Mouse (Mus musculus) MEL (cell line): Measurements from ENCODE around the gene Bcl2l1. TPM values are rescaled to one million over a fixed set of nuclear protein-coding genes. Genes with fewer than 3 reads are reported as not detected.
A peak's percentile ranks its signal among the peaks of the same experiment; 100 is the strongest.

ENCODE experiments used
- DNase-seq: peaks from one replicate; pipeline ENCODE4 v3.0.0; 2011; ENCODE audit warnings: low read depth, low spot score
- H3K27ac ChIP-seq: 2 replicates; pipeline ENCODE4 v1.5.1; 2012; ENCODE audit warnings: low read depth, mild to moderate bottlenecking, control low read depth, low read length, moderate library complexity; ENCODE audit not compliant: control insufficient read depth
- H3K27me3 ChIP-seq, 2 experiments: fragments of 150-350 bp in 1 of 2; sonication (generic) in 1 of 2; 2 replicates each; pipeline ENCODE4 v1.6.1; 2012; ENCODE audit warnings: low read length in 2 of 2, mild to moderate bottlenecking in 2 of 2, improper control_type of control experiment in 1 of 2, moderate library complexity in 1 of 2; ENCODE audit not compliant: insufficient read depth in 2 of 2, control insufficient read depth in 1 of 2
- H3K36me3 ChIP-seq, 2 experiments: 2 replicates each; pipeline ENCODE4 v1.6.1; 2012 to 2014; ENCODE audit warnings: low read length in 2 of 2, improper control_type of control experiment in 1 of 2, inconsistent platforms in 1 of 2, mild to moderate bottlenecking in 1 of 2; ENCODE audit not compliant: insufficient read depth in 2 of 2, control insufficient read depth in 1 of 2
- H3K4me1 ChIP-seq, 2 experiments: fragments of 150-350 bp in 1 of 2; sonication (generic) in 1 of 2; 2 replicates each; pipeline ENCODE4 v1.6.1; 2012; ENCODE audit warnings: low read length in 2 of 2, improper control_type of control experiment in 1 of 2, mild to moderate bottlenecking in 1 of 2; ENCODE audit not compliant: insufficient read depth in 2 of 2, control insufficient read depth in 1 of 2
- H3K4me3 ChIP-seq, 2 experiments: fragments of 150-350 bp in 1 of 2; sonication (generic) in 1 of 2; 2 replicates each; pipeline ENCODE4 v1.5.1; 2012; ENCODE audit warnings: low read depth in 2 of 2, low read length in 2 of 2, mild to moderate bottlenecking in 2 of 2, moderate library complexity in 2 of 2, control low read depth in 1 of 2, improper control_type of control experiment in 1 of 2; ENCODE audit not compliant: control insufficient read depth in 1 of 2, insufficient read depth in 1 of 2
- H3K79me2 ChIP-seq: 2 replicates; pipeline ENCODE4 v1.6.1; 2012; ENCODE audit warnings: mild to moderate bottlenecking, low read length, moderate library complexity; ENCODE audit not compliant: control insufficient read depth, poor library complexity, insufficient read depth
- H3K9ac ChIP-seq: 2 replicates; pipeline ENCODE4 v1.6.1; 2012; ENCODE audit warnings: low read depth, mild to moderate bottlenecking, control low read depth, low read length, moderate library complexity; ENCODE audit not compliant: control insufficient read depth, poor library complexity, severe bottlenecking
- H3K9me3 ChIP-seq: fragments of 150-350 bp; sonication (generic); replicated peaks from 2 replicates; pipeline ENCODE4 v1.6.1; 2012; ENCODE audit warnings: mild to moderate bottlenecking, low read length, improper control_type of control experiment, moderate library complexity; ENCODE audit not compliant: insufficient read depth
- BHLHE40 ChIP-seq: IDR thresholded peaks from 2 replicates; pipeline ENCODE4 v1.6.1; 2012; ENCODE audit warnings: low read depth, mild to moderate bottlenecking, inconsistent platforms, low read length, improper control_type of control experiment, borderline replicate concordance
- CHD1 ChIP-seq: IDR thresholded peaks from 2 replicates; pipeline ENCODE4 v1.6.1; 2012; ENCODE audit warnings: low read depth, mild to moderate bottlenecking, inconsistent platforms, low read length, improper control_type of control experiment
- CHD2 ChIP-seq: IDR thresholded peaks from 2 replicates; pipeline ENCODE4 v1.6.1; 2011; ENCODE audit warnings: low read length, improper control_type of control experiment
- CTCF ChIP-seq, 3 experiments: IDR thresholded peaks in 2 of 3; conservative IDR thresholded peaks in 1 of 3; 2 replicates each; pipeline ENCODE4 v1.5.1; 2011 to 2012; ENCODE audit warnings: low read length in 3 of 3, low read depth in 2 of 3, mild to moderate bottlenecking in 2 of 3, improper control_type of control experiment in 1 of 3, inconsistent platforms in 1 of 3, mixed read lengths in 1 of 3, moderate library complexity in 1 of 3; ENCODE audit not compliant: control insufficient read depth in 1 of 3, insufficient read depth in 1 of 3, poor library complexity in 1 of 3, severe bottlenecking in 1 of 3
- E2F4 ChIP-seq: IDR thresholded peaks from 2 replicates; pipeline ENCODE4 v1.6.1; 2011; ENCODE audit warnings: low read depth, low read length, improper control_type of control experiment, borderline replicate concordance
- ELF1 ChIP-seq: IDR thresholded peaks from 2 replicates; pipeline ENCODE4 v1.6.1; 2014; ENCODE audit warnings: low read depth, mild to moderate bottlenecking, inconsistent platforms, low read length, improper control_type of control experiment, moderate library complexity
- EP300 ChIP-seq, 2 experiments: IDR thresholded peaks; 2 replicates each; pipeline ENCODE4 v1.6.1; 2011; ENCODE audit warnings: improper control_type of control experiment in 2 of 2, low read length in 2 of 2, low read depth in 1 of 2, mild to moderate bottlenecking in 1 of 2
- ETS1 ChIP-seq: IDR thresholded peaks from 2 replicates; pipeline ENCODE4 v1.6.1; 2012; ENCODE audit warnings: low read depth, mild to moderate bottlenecking, inconsistent platforms, low read length, improper control_type of control experiment, moderate library complexity
- GABPA ChIP-seq: IDR thresholded peaks from 2 replicates; pipeline ENCODE4 v1.6.1; 2012; ENCODE audit warnings: low read depth, mild to moderate bottlenecking, inconsistent platforms, low read length, improper control_type of control experiment, moderate library complexity
- GATA1 ChIP-seq: IDR thresholded peaks from 2 replicates; pipeline ENCODE4 v1.6.1; 2011; ENCODE audit warnings: low read depth, low read length, improper control_type of control experiment
- HCFC1 ChIP-seq: IDR thresholded peaks from 2 replicates; pipeline ENCODE4 v1.6.1; 2012; ENCODE audit warnings: low read depth, mild to moderate bottlenecking, inconsistent platforms, low read length, improper control_type of control experiment, moderate library complexity
- JUND ChIP-seq: IDR thresholded peaks from 2 replicates; pipeline ENCODE4 v1.6.1; 2011; ENCODE audit warnings: low read depth, mild to moderate bottlenecking, improper control_type of control experiment, low read length
- KAT2A ChIP-seq: conservative IDR thresholded peaks from 2 replicates; pipeline ENCODE4 v1.6.1; 2012; ENCODE audit warnings: low read depth, low read length, improper control_type of control experiment, inconsistent platforms
- MAFK ChIP-seq: IDR thresholded peaks from 2 replicates; pipeline ENCODE4 v1.6.1; 2011; ENCODE audit warnings: low read depth, mild to moderate bottlenecking, low read length, improper control_type of control experiment, borderline replicate concordance
- MAX ChIP-seq: IDR thresholded peaks from 2 replicates; pipeline ENCODE4 v1.6.1; 2011; ENCODE audit warnings: low read length, improper control_type of control experiment
- MAZ ChIP-seq: IDR thresholded peaks from 2 replicates; pipeline ENCODE4 v1.6.1; 2012; ENCODE audit warnings: low read depth, mild to moderate bottlenecking, inconsistent platforms, low read length, improper control_type of control experiment
- MEF2A ChIP-seq: IDR thresholded peaks from 2 replicates; pipeline ENCODE4 v1.6.1; 2014; ENCODE audit warnings: low read depth, mild to moderate bottlenecking, inconsistent platforms, low read length, improper control_type of control experiment; ENCODE audit not compliant: poor library complexity, insufficient replicate concordance, severe bottlenecking; ENCODE audit errors: extremely low read depth
- MXI1 ChIP-seq: IDR thresholded peaks from 2 replicates; pipeline ENCODE4 v1.6.1; 2011; ENCODE audit warnings: mild to moderate bottlenecking, low read depth, low read length, improper control_type of control experiment
- MYB ChIP-seq: IDR thresholded peaks from 2 replicates; pipeline ENCODE4 v1.6.1; 2011; ENCODE audit warnings: mild to moderate bottlenecking, low read depth, low read length, improper control_type of control experiment
- MYC ChIP-seq: IDR thresholded peaks from 2 replicates; pipeline ENCODE4 v1.6.1; 2011; ENCODE audit warnings: low read depth, mild to moderate bottlenecking, low read length, improper control_type of control experiment, moderate library complexity
- NELFE ChIP-seq: IDR thresholded peaks from 2 replicates; pipeline ENCODE4 v1.6.1; 2011; ENCODE audit warnings: low read depth, low read length, improper control_type of control experiment
- NRF1 ChIP-seq: IDR thresholded peaks from 2 replicates; pipeline ENCODE4 v1.6.1; 2014; ENCODE audit warnings: low read depth, mild to moderate bottlenecking, inconsistent platforms, low read length, improper control_type of control experiment, moderate library complexity; ENCODE audit not compliant: poor library complexity, insufficient read depth, severe bottlenecking
- POLR2A ChIP-seq, 2 experiments: IDR thresholded peaks; 2 replicates each; pipeline ENCODE4 v1.6.1; 2011 to 2012; ENCODE audit warnings: low read length in 2 of 2, mild to moderate bottlenecking in 2 of 2, control low read depth in 1 of 2, improper control_type of control experiment in 1 of 2, low read depth in 1 of 2, moderate library complexity in 1 of 2; ENCODE audit not compliant: control insufficient read depth in 1 of 2, insufficient read depth in 1 of 2, poor library complexity in 1 of 2
- POLR2AphosphoS2 ChIP-seq: IDR thresholded peaks from 2 replicates; pipeline ENCODE4 v1.6.1; 2011; ENCODE audit warnings: low read length, improper control_type of control experiment
- POLR2AphosphoS5 ChIP-seq: IDR thresholded peaks from 2 replicates; pipeline ENCODE4 v1.6.1; 2012; ENCODE audit warnings: low read depth, borderline replicate concordance, mild to moderate bottlenecking, inconsistent platforms, low read length, moderate library complexity, mixed read lengths
- RAD21 ChIP-seq: IDR thresholded peaks from 2 replicates; pipeline ENCODE4 v1.6.1; 2011; ENCODE audit warnings: mild to moderate bottlenecking, low read depth, low read length, improper control_type of control experiment
- RCOR1 ChIP-seq: IDR thresholded peaks from 2 replicates; pipeline ENCODE4 v1.6.1; 2012; ENCODE audit warnings: low read depth, mild to moderate bottlenecking, inconsistent platforms, low read length, improper control_type of control experiment
- SIN3A ChIP-seq: IDR thresholded peaks from 2 replicates; pipeline ENCODE4 v1.6.1; 2012; ENCODE audit warnings: low read length, improper control_type of control experiment, inconsistent platforms
- SMC3 ChIP-seq: IDR thresholded peaks from 2 replicates; pipeline ENCODE4 v1.6.1; 2011; ENCODE audit warnings: low read depth, low read length, improper control_type of control experiment
- TBP ChIP-seq: IDR thresholded peaks from 2 replicates; pipeline ENCODE4 v1.8.0; 2011; ENCODE audit warnings: low read depth, low read length, improper control_type of control experiment
- TCF12 ChIP-seq: IDR thresholded peaks from 2 replicates; pipeline ENCODE4 v1.6.1; 2014; ENCODE audit warnings: low read depth, mild to moderate bottlenecking, inconsistent platforms, low read length, improper control_type of control experiment, moderate library complexity
- USF1 ChIP-seq: IDR thresholded peaks from 2 replicates; pipeline ENCODE4 v1.6.1; 2014; ENCODE audit warnings: low read depth, mild to moderate bottlenecking, inconsistent platforms, low read length, improper control_type of control experiment, moderate library complexity
- USF2 ChIP-seq, 2 experiments: IDR thresholded peaks; 2 replicates each; pipeline ENCODE4 v1.6.1; 2011 to 2012; ENCODE audit warnings: improper control_type of control experiment in 2 of 2, low read length in 2 of 2, borderline replicate concordance in 1 of 2, inconsistent platforms in 1 of 2, low read depth in 1 of 2, mild to moderate bottlenecking in 1 of 2; ENCODE audit not compliant: insufficient read depth in 1 of 2
- ZC3H11A ChIP-seq: IDR thresholded peaks from 2 replicates; pipeline ENCODE4 v1.6.1; 2012; ENCODE audit warnings: low read depth, mild to moderate bottlenecking, inconsistent platforms, low read length, improper control_type of control experiment
- ZKSCAN1 ChIP-seq: IDR thresholded peaks from 2 replicates; pipeline ENCODE4 v1.6.1; 2012; ENCODE audit warnings: low read depth, mild to moderate bottlenecking, inconsistent platforms, low read length, improper control_type of control experiment, moderate library complexity
- ZMIZ1 ChIP-seq: IDR thresholded peaks from 2 replicates; pipeline ENCODE4 v1.6.1; 2012; ENCODE audit warnings: low read depth, mild to moderate bottlenecking, inconsistent platforms, low read length, improper control_type of control experiment, moderate library complexity
- ZNF384 ChIP-seq: IDR thresholded peaks from 2 replicates; pipeline ENCODE4 v1.6.1; 2012; ENCODE audit warnings: low read depth, mild to moderate bottlenecking, inconsistent platforms, low read length, improper control_type of control experiment
- polyA plus RNA-seq, 2 experiments: library from polyadenylated mRNA; stranded (reverse) in 1 of 2; unstranded in 1 of 2; fragments of >175 nt in 1 of 2; fragments of >200 nt in 1 of 2; gene quantifications; 2 replicates each; pipeline versions ENCODE4 v1.2.1 to v1.2.4; 2012; ENCODE audit warnings: low replicate concordance in 2 of 2, low read depth in 1 of 2; ENCODE audit not compliant: insufficient read length in 2 of 2, insufficient read depth in 1 of 2, missing spikeins in 1 of 2
- total RNA-seq: library from RNA; depleted of rRNA; stranded (reverse); fragments of 300-350 nt; gene quantifications from 2 replicates; pipeline ENCODE4 v1.2.3, GENCODE M21; 2012

The Bcl2l1 gene
- total and polyA plus RNA-seq, 3 experiments, result 6.5 to 23.9 TPM; not detected in 1

GRCm38 (mm10) chr2:152736748-152737147 lies 94.8 kb downstream of the Bcl2l1 start:
- peak; percentile 77 for DNase-seq
- Histone ChIP-seq H3K9ac (peak overlapping the region; percentile 70), H3K27ac (peak overlapping the region; percentile 90), H3K4me1 (peaks cover 0 to 30% of the 10 kb centered on the region in 2 experiments; a peak in 2 of 4 replicates), H3K9me3 (no peaks in the 10 kb centered on the region), H3K36me3 (peaks cover 0 to 21% of the 10 kb centered on the region in 2 experiments; a peak in 2 of 4 replicates), H3K79me2 (peaks cover 18% of the 10 kb centered on the region), H3K4me3 (peak overlapping the region; percentile 45 to 65), H3K27me3 (no peaks in the 10 kb centered on the region)
- TF ChIP-seq MYC (peak; percentile 74), MEF2A (no peak), TCF12 (0 out of 2 replicates have a peak, but pooled peaks have one; percentile 31), MAZ (0 out of 2 replicates have a peak, but pooled peaks have one; percentile 21), ELF1 (no peak), ZMIZ1 (no peak; the same call in 1 of the 2 replicates), CHD2 (no peak), E2F4 (no peak), CTCF (IDR thresholded peaks at IDR 0.05 in 2 of 3, conservative IDR thresholded peaks at IDR 0.05 in 1 of 3; ENCODE audit: control insufficient read depth in 1 of 3, insufficient read depth in 1 of 3, low read depth in 2 of 3, low read length in 3 of 3, poor library complexity in 1 of 3, severe bottlenecking in 1 of 3) (no peak), GATA1 (peak; percentile 32), GABPA (no peak), ZNF384 (no peak), EP300 (IDR thresholded peaks at IDR 0.05; ENCODE audit: low read depth in 1 of 2, low read length in 2 of 2) (peak in 1 of 2 experiments; percentile 31; a peak in 1 of 4 replicates), SIN3A (0 out of 2 replicates have a peak, but pooled peaks have one; percentile 59), NELFE (peak; percentile 25; the same call in 1 of the 2 replicates), NRF1 (no peak), MYB (no peak), POLR2AphosphoS5 (no peak), BHLHE40 (no peak), MAX (peak; percentile 75), KAT2A (no peak), POLR2A (IDR thresholded peaks at IDR 0.05; ENCODE audit: control insufficient read depth in 1 of 2, insufficient read depth in 1 of 2, low read depth in 1 of 2, low read length in 2 of 2, poor library complexity in 1 of 2) (no peak), JUND (no peak), RCOR1 (no peak), SMC3 (no peak), ZKSCAN1 (no peak), CHD1 (0 out of 2 replicates have a peak, but pooled peaks have one; percentile 45), MAFK (no peak), RAD21 (no peak), USF1 (0 out of 2 replicates have a peak, but pooled peaks have one; percentile 5), ZC3H11A (no peak), HCFC1 (no peak), TBP (no peak), MXI1 (peak; percentile 67), POLR2AphosphoS2 (no peak; the same call in 1 of the 2 replicates), ETS1 (no peak), USF2 (IDR thresholded peaks at IDR 0.05; ENCODE audit: borderline replicate concordance in 1 of 2, insufficient read depth in 1 of 2, low read depth in 1 of 2, low read length in 2 of 2) (no peak)
